Mouse (Mus musculus): ENCODE results near the gene Cdca4. TPM values are rescaled to one million over a fixed set of nuclear protein-coding genes. Genes with fewer than 3 reads are reported as not detected.

Cdca4 gene
- polyA plus RNA-seq, 1 experiment = 15.8 TPM

- H3K27me3 ChIP-seq (ENCODE audit: control insufficient read depth, insufficient read depth, low read length) = no peaks in the 10 kb centered on the region
- no peaks in the 10 kb centered on the region for H3K36me3 ChIP-seq (ENCODE audit: control insufficient read depth, insufficient read depth, low read length)
- H3K27ac ChIP-seq (ENCODE audit: insufficient read depth, low read depth, low read length) = no peak overlapping the region
- TF ChIP-seq CTCF (IDR thresholded peaks at IDR 0.05; ENCODE audit: extremely low read depth, insufficient read length, insufficient replicate concordance, low read depth, low read length) (no peak), POLR2A (IDR thresholded peaks at IDR 0.05; ENCODE audit: low read depth, low read length) (no peak)
- 74% methylated on average over 4 of the region's 4 CpGs for whole genome bisulfite sequencing
- no peaks in the 10 kb centered on the region for H3K4me1 ChIP-seq (ENCODE audit: control insufficient read depth, insufficient read depth, insufficient read length, low read length)
- H3K4me3 ChIP-seq (ENCODE audit: low read depth, low read length) = no peak overlapping the region
Measured at GRCm38 (mm10) chr12:112770396-112770795, 58.8 kb downstream of the Cdca4 start.

Other genes with a start within 250 kb of the Cdca4 start
- gene Inf2, start 240.6 kb downstream of the Cdca4 start, polyA plus RNA-seq (2012; rRNA removed) = 6.6 and 11.0 TPM in 2 replicates
- gene Adssl1, start 209.4 kb downstream of the Cdca4 start, polyA plus RNA-seq (2012; rRNA removed) = 4.3 and 5.6 TPM in 2 replicates
- 16.1 and 31.3 TPM in 2 replicates for gene Siva1, start 184.7 kb downstream of the Cdca4 start, polyA plus RNA-seq (2012; rRNA removed)
- 79.0 and 88.7 TPM in 2 replicates for gene Akt1, start 154.5 kb downstream of the Cdca4 start, polyA plus RNA-seq (2012; rRNA removed)
- 27.7 and 32.8 TPM in 2 replicates for gene Zbtb42, start 150.6 kb downstream of the Cdca4 start, polyA plus RNA-seq (2012; rRNA removed)
- 59.3 and 99.3 TPM in 2 replicates for gene Cep170b, start 109.0 kb downstream of the Cdca4 start, polyA plus RNA-seq (2012; rRNA removed)
- 21.8 and 28.2 TPM in 2 replicates for gene Pld4, start 68.8 kb downstream of the Cdca4 start, polyA plus RNA-seq (2012; rRNA removed)
- gene Ahnak2, start 26.8 kb downstream of the Cdca4 start, polyA plus RNA-seq (2012; rRNA removed) = 1.4 and 2.1 TPM in 2 replicates
- gene Clba1, start 20.5 kb downstream of the Cdca4 start, polyA plus RNA-seq (2012; rRNA removed) = 1.2 and 1.6 TPM in 2 replicates
- gene Gpr132, start 38.8 kb upstream of the Cdca4 start, polyA plus RNA-seq (2012; rRNA removed) = 5.4 and 8.2 TPM in 2 replicates
- 6.2 and 9.1 TPM in 2 replicates for gene Jag2, start 100.4 kb upstream of the Cdca4 start, polyA plus RNA-seq (2012; rRNA removed)
- 40.8 and 42.4 TPM in 2 replicates for gene Nudt14, start 112.7 kb upstream of the Cdca4 start, polyA plus RNA-seq (2012; rRNA removed)
- 116 and 206 TPM in 2 replicates for gene Btbd6, start 147.1 kb upstream of the Cdca4 start, polyA plus RNA-seq (2012; rRNA removed)
- 43.7 and 95.6 TPM in 2 replicates for gene Brf1, start 171.3 kb upstream of the Cdca4 start, polyA plus RNA-seq (2012; rRNA removed)
- 16.0 and 27.0 TPM in 2 replicates for gene Pacs2, start 185.1 kb upstream of the Cdca4 start, polyA plus RNA-seq (2012; rRNA removed)
- not detected in 2 replicates for gene Tex22, start 245.1 kb upstream of the Cdca4 start, polyA plus RNA-seq (2012; rRNA removed)